ENCODE assay signal across 9 mouse cellular contexts in the genomic region with DNA sequence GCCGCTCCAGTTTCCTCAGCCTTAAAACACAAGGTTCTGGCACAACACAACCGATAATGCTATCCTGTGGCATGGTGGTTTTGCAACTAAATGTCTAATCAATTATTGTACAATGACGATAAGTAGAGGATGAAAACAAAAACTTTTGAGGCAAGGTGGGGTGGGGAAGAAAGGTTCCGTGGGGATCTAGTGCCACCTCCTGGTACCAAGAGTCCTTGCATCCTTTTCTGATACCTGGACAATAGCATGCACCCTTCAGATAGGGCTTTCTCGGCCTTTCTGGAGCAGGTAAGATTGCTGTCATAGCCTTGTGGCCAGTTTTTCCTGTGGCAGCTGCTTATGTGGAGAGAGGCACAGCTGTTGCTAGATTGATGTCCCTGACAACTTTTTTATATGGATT. TPM values are rescaled to one million over a fixed set of nuclear protein-coding genes. Genes with fewer than 3 reads are reported as not detected.
DNase-seq lines count a peak whose midpoint lies in the region; ATAC-seq and TF ChIP-seq lines count a peak whose summit lies in the region.
"Had no signal": no experiment of that assay in that cellular context is flagged by ENCODE, and none has a peak within 500 bp of the region (broad histone marks: within the 10 kb centered on the region; RNA-seq: fewer than 3 reads in every experiment).

No protein-coding gene starts in this region.

- H3K4me3 ChIP-seq in midbrain, embryonic 10.5 days: no peak overlapping the region
- H3K4me3 ChIP-seq in midbrain, embryonic 15.5 days: no peak overlapping the region
- H3K4me3 ChIP-seq in kidney, adult 2 months (ENCODE audit: insufficient read depth, low read depth, low read length): no peak overlapping the region

- TF ChIP-seq CTCF in kidney, adult 2 months (conservative IDR thresholded peaks at IDR 0.05; ENCODE audit: insufficient read depth, insufficient read length, low read depth, low read length): peak; percentile 90

- WGBS in midbrain, embryonic 10.5 days: 38% methylated on average over 5 of the region's 5 CpGs
- WGBS in midbrain, embryonic 15.5 days: 34% methylated on average over 5 of the region's 5 CpGs
- whole genome bisulfite sequencing in kidney, adult 2 months: 24% methylated on average over 5 of the region's 5 CpGs

- peaks cover 3% of the 10 kb centered on the region; the same call in 1 of the 2 replicates for H3K4me1 ChIP-seq in midbrain, embryonic 10.5 days
- H3K4me1 ChIP-seq in midbrain, embryonic 15.5 days: no peaks in the 10 kb centered on the region
- H3K4me1 ChIP-seq in kidney, adult 2 months (ENCODE audit: control insufficient read depth, insufficient read depth, low read length): no peaks in the 10 kb centered on the region

- no peak for TF ChIP-seq POLR2A in kidney, adult 2 months (IDR thresholded peaks at IDR 0.05; ENCODE audit: low read depth, low read length)

- no peak overlapping the region for H3K27ac ChIP-seq in midbrain, embryonic 10.5 days (replicated peaks)
- H3K27ac ChIP-seq in midbrain, embryonic 15.5 days: no peak overlapping the region
- H3K27ac ChIP-seq in kidney, adult 2 months (ENCODE audit: insufficient read depth, low read depth, low read length): no peak overlapping the region

- H3K36me3 ChIP-seq in midbrain, embryonic 10.5 days: no peaks in the 10 kb centered on the region
- H3K36me3 ChIP-seq in midbrain, embryonic 15.5 days (replicated peaks): no peaks in the 10 kb centered on the region
- H3K36me3 ChIP-seq in kidney, adult 2 months (ENCODE audit: control insufficient read depth, insufficient read depth, low read length): no peaks in the 10 kb centered on the region

- no peaks in the 10 kb centered on the region for H3K9me3 ChIP-seq in midbrain, embryonic 10.5 days (replicated peaks)
- no peaks in the 10 kb centered on the region for H3K9me3 ChIP-seq in midbrain, embryonic 15.5 days

- peak; percentile 21 to 60 for DNase-seq in adrenal gland, adult (ENCODE audit: inconsistent age in 2 of 2, low spot score in 1 of 2)
- DNase-seq in adrenal gland, postnatal 4 days (ENCODE audit: low spot score in 2 of 2): no peak
- DNase-seq in midbrain, embryonic 10.5 days (ENCODE audit: low spot score): peak; percentile 19
- DNase-seq in kidney, adult 2 months: peak; percentile 56
- peak; percentile 33 for DNase-seq in lung, postnatal 14 days
- peak; percentile 2 to 24 for DNase-seq in urinary bladder, postnatal 36 days (ENCODE audit: low spot score in 2 of 2)

- no peak overlapping the region for H3K9ac ChIP-seq in midbrain, embryonic 15.5 days

- no peak for ATAC-seq in midbrain, embryonic 15.5 days (replicated peaks)
- ATAC-seq in common myeloid progenitor, adult 5-6 weeks (replicated peaks; ENCODE audit: low read depth, poor library complexity, severe bottlenecking): peak; percentile 87

- H3K27me3 ChIP-seq in midbrain, embryonic 10.5 days (ENCODE audit: low read depth, poor library complexity, severe bottlenecking): no peaks in the 10 kb centered on the region
- no peaks in the 10 kb centered on the region for H3K27me3 ChIP-seq in midbrain, embryonic 15.5 days (replicated peaks)
- H3K27me3 ChIP-seq in kidney, adult 2 months (replicated peaks; ENCODE audit: control insufficient read depth, insufficient read depth, low read length): no peaks in the 10 kb centered on the region

- no peak overlapping the region for H3K4me2 ChIP-seq in midbrain, embryonic 15.5 days

RNA-seq across cellular contexts. Expression of a gene that starts 13.5 kb away (rescaled TPM):
- total RNA-seq in adrenal gland, postnatal 4 days (2021): not detected
- not detected in 2 replicates for polyA plus RNA-seq in midbrain, embryonic 10.5 days (2016; fragmentation: Nextera tagmentation; extraction: Ambion mirVana)
- polyA plus RNA-seq in midbrain, embryonic 15.5 days (2015; fragmentation: Nextera tagmentation; extraction: Ambion mirVana): not detected in 2 replicates
- total RNA-seq in common myeloid progenitor, adult 5-6 weeks (2017): not detected in 2 replicates
- not detected in 2 replicates for polyA plus RNA-seq in kidney, adult 2 months (2012; rRNA removed)
- polyA plus RNA-seq: gonadal fat pad, adult 2 months had no signal

RNA-seq across cellular contexts. Expression of a gene that starts 35.1 kb away (rescaled TPM):
- under 1 TPM; 0.59 to 0.98 TPM for total RNA-seq in adrenal gland, postnatal 4 days (2021)
- polyA plus RNA-seq in midbrain, embryonic 10.5 days (2016; fragmentation: Nextera tagmentation; extraction: Ambion mirVana): 0.30 and 0.63 TPM in 2 replicates
- 0.82 and 1.2 TPM in 2 replicates for polyA plus RNA-seq in midbrain, embryonic 15.5 days (2015; fragmentation: Nextera tagmentation; extraction: Ambion mirVana)
- 0.19 TPM in 1 of 2 replicates, not detected in the other for total RNA-seq in common myeloid progenitor, adult 5-6 weeks (2017)
- 0.83 and 1.5 TPM in 2 replicates for polyA plus RNA-seq in kidney, adult 2 months (2012; rRNA removed)

Comparison
In these comparisons a context has a peak if more than half of its experiments do, and no peak if none do; other contexts are left out.
1. DNase-seq: peak in adrenal gland, adult (2 of 2), midbrain, embryonic 10.5 days (single experiment), kidney, adult 2 months (single experiment), lung, postnatal 14 days (single experiment) and urinary bladder, postnatal 36 days (2 of 2); none in adrenal gland, postnatal 4 days (0 of 2).